Mouse (Mus musculus) G1E (cell line): ENCODE data around the gene Pla2g15. TPM values are rescaled to one million over a fixed set of nuclear protein-coding genes. Genes with fewer than 3 reads are reported as not detected.

Source experiments
- ATAC-seq: 2 replicates; pipeline ENCODE4 v1.8.0; 2016; ENCODE audit warnings: mild to moderate bottlenecking; ENCODE audit not compliant: insufficient number of reproducible peaks, poor library complexity, low FRiP score, severe bottlenecking; ENCODE audit errors: extremely low read depth
- DNase-seq: peaks from one replicate; pipeline ENCODE4 v3.0.0; 2012; ENCODE audit warnings: low spot score
- H3K27me3 ChIP-seq: 2 replicates; pipeline ENCODE4 v1.6.1; 2012; ENCODE audit warnings: mild to moderate bottlenecking, low read length, inconsistent platforms; ENCODE audit not compliant: insufficient read depth
- H3K36me3 ChIP-seq: replicated peaks from 2 replicates; pipeline ENCODE3; 2012; ENCODE audit warnings: mild to moderate bottlenecking, inconsistent platforms
- H3K4me1 ChIP-seq: 2 replicates; pipeline ENCODE4 v1.6.1; 2012; ENCODE audit warnings: low read depth, low read length, inconsistent platforms, mixed read lengths; ENCODE audit not compliant: insufficient read depth
- H3K4me3 ChIP-seq: 2 replicates; pipeline ENCODE4 v1.5.1; 2012; ENCODE audit warnings: low read depth, mild to moderate bottlenecking, inconsistent platforms, low read length, moderate library complexity, mixed read lengths
- H3K9me3 ChIP-seq: replicated peaks from 2 replicates; pipeline ENCODE4 v1.6.1; 2012; ENCODE audit warnings: inconsistent platforms
- CTCF ChIP-seq: IDR thresholded peaks from 2 replicates; pipeline ENCODE4 v1.5.1; 2012; ENCODE audit warnings: low read depth, low read length, inconsistent platforms, mixed read lengths
- GATA1 ChIP-seq: IDR thresholded peaks from 2 replicates; pipeline ENCODE4 v1.6.1; 2012; ENCODE audit warnings: borderline replicate concordance, low read length, inconsistent platforms, mixed read lengths
- GATA2 ChIP-seq: IDR thresholded peaks from 2 replicates; pipeline ENCODE4 v1.6.1; 2012; ENCODE audit warnings: low read depth, low read length, inconsistent platforms, borderline replicate concordance
- POLR2AphosphoS5 ChIP-seq: IDR thresholded peaks from 2 replicates; pipeline ENCODE4 v1.6.1; 2012; ENCODE audit warnings: low read depth, low read length, inconsistent platforms; ENCODE audit not compliant: insufficient replicate concordance
- TAL1 ChIP-seq: conservative IDR thresholded peaks from 2 replicates; pipeline ENCODE4 v1.6.1; 2012; ENCODE audit warnings: low read depth, low read length, inconsistent platforms, mixed read lengths
- polyA plus RNA-seq: library from polyadenylated mRNA; stranded (reverse); fragments of >175 nt; gene quantifications from 2 replicates; pipeline ENCODE4 v1.2.3, GENCODE M21; 2012
- total RNA-seq, 2 experiments: library from RNA; stranded (forward) in 1 of 2; stranded (reverse) in 1 of 2; fragments of 200-1000 nt in 1 of 2; fragments of >200 nt in 1 of 2; fragmentation: Nextera tagmentation in 1 of 2; gene quantifications; 2 replicates each; pipeline ENCODE4 v1.2.3; 2014 to 2017

Gene Pla2g15
- total RNA-seq (2014; fragmentation: Nextera tagmentation) (0.83 TPM in 1 of 2 replicates, not detected in the other), total RNA-seq (2017) (0.55 and 1.5 TPM in 2 replicates), polyA plus RNA-seq (0.29 and 0.39 TPM in 2 replicates)

GRCm38 (mm10) chr8:106149801-106150652 lies at the start of gene Pla2g15:
Gene Pla2g15, plus strand, starts transcription at chr8:106150399.
- TF ChIP-seq CTCF: no peak
- no peak for TF ChIP-seq POLR2AphosphoS5
- TF ChIP-seq GATA1: no peak
- TF ChIP-seq GATA2: no peak
- TF ChIP-seq TAL1: no peak
- H3K4me3 ChIP-seq: peak within 1 kb of the TSS; percentile 73
- peaks cover 87% of the 10 kb centered on the region for H3K27me3 ChIP-seq
- H3K36me3 ChIP-seq: no peaks in the 10 kb centered on the region
- ATAC-seq (peak; percentile 82), DNase-seq (peak; percentile 69)
- H3K4me1 ChIP-seq: peaks cover 54% of the 10 kb centered on the region
- no peaks in the 10 kb centered on the region for H3K9me3 ChIP-seq

DNA sequence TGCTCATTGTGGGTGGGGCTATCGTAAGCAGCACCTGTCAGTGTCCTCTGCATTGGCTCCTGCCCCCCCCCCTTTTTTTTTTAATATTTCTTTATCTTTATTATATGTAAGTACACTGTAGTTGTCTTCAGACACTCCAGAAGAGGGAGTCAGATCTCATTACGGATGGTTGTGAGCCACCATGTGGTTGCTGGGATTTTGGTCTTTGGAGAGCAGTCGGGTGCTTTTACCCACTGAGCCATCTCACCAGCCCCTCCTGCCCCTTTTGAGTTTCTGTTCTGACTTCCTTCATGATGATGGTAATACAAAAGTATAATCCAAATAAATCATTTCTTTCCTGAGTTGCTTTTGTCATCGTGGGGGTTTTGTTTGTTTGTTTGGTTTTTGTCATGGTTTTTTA lies 47.9 kb upstream of the Pla2g15 start:
- no peaks in the 10 kb centered on the region for H3K4me1 ChIP-seq

DNA sequence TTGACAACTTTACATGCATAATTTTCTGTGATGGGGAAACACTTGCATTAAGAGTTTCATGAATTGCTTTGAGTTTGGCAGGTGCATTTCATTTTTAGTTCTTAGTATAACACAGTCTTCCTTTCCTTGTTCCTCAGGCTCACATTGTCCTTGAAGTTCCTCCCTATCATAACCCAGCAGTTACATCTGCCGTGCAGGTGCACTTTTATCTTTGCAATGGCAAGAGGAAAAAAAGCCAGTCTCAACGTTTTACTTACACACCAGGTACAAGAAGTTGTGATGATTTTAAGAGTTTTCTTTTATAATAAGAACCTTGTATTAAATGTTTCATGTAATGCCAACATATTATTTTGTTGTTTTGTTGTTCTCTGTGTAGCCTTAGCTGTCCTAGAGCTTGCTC lies 46.3 kb upstream of the Pla2g15 start:
- ATAC-seq: no peak
- Histone ChIP-seq H3K4me3 (no peak overlapping the region), H3K9me3 (no peaks in the 10 kb centered on the region), H3K27me3 (no peaks in the 10 kb centered on the region), H3K36me3 (peaks cover 76% of the 10 kb centered on the region), H3K4me1 (no peaks in the 10 kb centered on the region)
- DNase-seq: no peak
- no peak for TF ChIP-seq GATA1

More for the DNA sequence above, 47.9 kb upstream of the Pla2g15 start:
- H3K27me3 ChIP-seq: no peaks in the 10 kb centered on the region
- ATAC-seq: no peak
- H3K9me3 ChIP-seq: no peaks in the 10 kb centered on the region
- H3K4me3 ChIP-seq: no peak overlapping the region
- H3K36me3 ChIP-seq: peaks cover 67% of the 10 kb centered on the region
- DNase-seq: no peak
- TF ChIP-seq GATA2 (no peak), GATA1 (no peak), TAL1 (no peak), CTCF (no peak), POLR2AphosphoS5 (no peak)

DNA sequence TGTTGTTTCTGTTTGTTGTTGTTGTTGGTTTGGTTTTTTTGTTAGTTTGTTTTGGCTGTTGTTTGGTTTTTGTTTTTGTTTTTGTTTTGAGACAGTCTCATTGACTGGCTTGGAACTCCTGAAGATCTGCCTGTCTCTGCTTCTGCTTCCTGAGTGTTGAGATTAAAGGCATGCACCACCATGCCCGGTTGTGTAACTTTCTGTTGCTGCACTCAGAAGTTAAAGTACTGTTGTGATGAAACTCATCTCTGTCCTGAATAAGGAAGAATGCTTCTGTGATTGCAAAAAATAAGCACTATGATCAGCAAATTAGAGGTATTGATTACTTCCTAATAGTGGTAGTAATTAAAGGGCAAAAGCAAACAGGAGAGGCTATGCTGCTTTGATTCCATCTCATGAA lies 44.0 kb upstream of the Pla2g15 start:
- DNase-seq (no peak), ATAC-seq (no peak)
- Histone ChIP-seq H3K9me3 (no peaks in the 10 kb centered on the region), H3K36me3 (peaks cover 82% of the 10 kb centered on the region), H3K27me3 (no peaks in the 10 kb centered on the region), H3K4me1 (no peaks in the 10 kb centered on the region), H3K4me3 (no peak overlapping the region)
- no peak for TF ChIP-seq CTCF
- no peak for TF ChIP-seq POLR2AphosphoS5
- no peak for TF ChIP-seq GATA2
- no peak for TF ChIP-seq GATA1
- no peak for TF ChIP-seq TAL1

DNA sequence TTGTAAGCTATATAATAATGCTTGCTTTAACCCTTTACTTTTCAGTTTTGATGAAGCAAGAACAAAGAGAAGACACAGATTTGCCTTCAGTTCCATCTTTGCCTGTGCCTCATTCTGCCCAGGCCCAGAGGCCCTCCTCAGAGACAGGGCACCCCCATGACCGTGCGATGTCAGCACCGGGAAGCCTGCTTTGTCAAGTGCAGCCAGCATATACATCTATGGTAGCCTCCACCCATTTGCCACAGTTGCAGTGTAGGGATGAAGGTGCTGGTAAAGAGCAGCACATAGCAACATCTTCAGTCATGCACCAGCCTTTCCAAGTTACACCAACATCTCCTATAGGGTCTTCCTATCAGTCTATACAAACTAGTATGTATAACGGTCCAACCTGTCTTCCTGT lies 42.1 kb upstream of the Pla2g15 start:
- Histone ChIP-seq H3K36me3 (peaks cover 78% of the 10 kb centered on the region), H3K4me3 (no peak overlapping the region), H3K9me3 (no peaks in the 10 kb centered on the region), H3K4me1 (no peaks in the 10 kb centered on the region), H3K27me3 (no peaks in the 10 kb centered on the region)
- no peak for ATAC-seq
- TF ChIP-seq GATA2 (no peak), CTCF (no peak)
- DNase-seq: no peak

DNA sequence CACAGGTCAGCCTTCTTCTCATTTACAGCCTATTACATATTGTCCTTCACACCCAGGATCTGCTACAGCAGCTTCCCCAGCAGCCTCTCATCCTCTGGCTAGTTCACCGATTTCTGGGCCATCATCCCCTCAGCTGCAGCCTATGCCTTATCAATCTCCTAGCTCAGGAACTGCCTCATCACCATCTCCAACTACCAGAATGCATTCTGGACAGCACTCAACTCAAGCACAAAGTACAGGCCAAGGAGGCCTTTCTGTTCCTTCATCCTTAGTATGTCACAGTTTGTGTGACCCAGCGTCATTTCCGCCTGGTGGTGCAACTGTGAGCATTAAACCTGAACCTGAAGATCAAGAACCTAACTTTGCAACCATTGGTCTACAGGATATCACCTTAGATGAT lies 41.5 kb upstream of the Pla2g15 start:
- DNase-seq (no peak), ATAC-seq (no peak)
- no peak overlapping the region for H3K4me3 ChIP-seq
- TF ChIP-seq TAL1 (no peak), GATA2 (no peak), GATA1 (no peak), CTCF (no peak), POLR2AphosphoS5 (no peak)
- no peaks in the 10 kb centered on the region for H3K9me3 ChIP-seq
- no peaks in the 10 kb centered on the region for H3K4me1 ChIP-seq
- H3K36me3 ChIP-seq: peaks cover 75% of the 10 kb centered on the region
- no peaks in the 10 kb centered on the region for H3K27me3 ChIP-seq
